Mouse (Mus musculus) lung, postnatal 0 days (tissue): ENCODE measurements around the gene Rgl3. TPM values are rescaled to one million over a fixed set of nuclear protein-coding genes. Genes with fewer than 3 reads are reported as not detected.
A peak's percentile ranks its signal among the peaks of the same experiment; 100 is the strongest.

Experiments used
- ATAC-seq: fragments of 200-750 bp; cut with Nextera tagmentation; 2 replicates; pipeline ENCODE4 v1.8.0; 2017; ENCODE audit warnings: moderate library complexity
- DNase-seq: peaks from one replicate; pipeline ENCODE4 v3.0.0-alpha.2; 2016; ENCODE audit warnings: low spot score
- H3K27ac ChIP-seq: fragments of 300-500 bp; sonication (generic); 2 replicates; pipeline ENCODE4 v1.5.1; 2014; ENCODE audit warnings: antibody characterized with exemption, mild to moderate bottlenecking, low read length, mixed read lengths
- H3K27me3 ChIP-seq: fragments of 300-500 bp; sonication (generic); replicated peaks from 2 replicates; pipeline ENCODE4 v1.6.1; 2014; ENCODE audit warnings: low read length, mixed read lengths; ENCODE audit not compliant: insufficient read depth
- H3K36me3 ChIP-seq: fragments of 300-500 bp; sonication (generic); 2 replicates; pipeline ENCODE4 v1.6.1; 2014; ENCODE audit warnings: low read length, mixed read lengths; ENCODE audit not compliant: insufficient read depth
- H3K4me1 ChIP-seq: fragments of 300-500 bp; sonication (generic); 2 replicates; pipeline ENCODE4 v1.6.1; 2014; ENCODE audit warnings: antibody characterized with exemption, low read depth, low read length, mixed read lengths; ENCODE audit not compliant: insufficient read depth
- H3K4me2 ChIP-seq: fragments of 300-500 bp; sonication (generic); replicated peaks from 2 replicates; pipeline ENCODE4 v1.6.1; 2014; ENCODE audit warnings: low read depth, mild to moderate bottlenecking, low read length, moderate library complexity, mixed read lengths
- H3K4me3 ChIP-seq: fragments of 300-500 bp; sonication (generic); 2 replicates; pipeline ENCODE4 v1.5.1; 2014; ENCODE audit warnings: low read depth, low read length
- H3K9ac ChIP-seq: fragments of 300-500 bp; sonication (generic); replicated peaks from 2 replicates; pipeline ENCODE4 v1.6.1; 2014; ENCODE audit warnings: low read depth, mild to moderate bottlenecking
- H3K9me3 ChIP-seq: fragments of 300-500 bp; sonication (generic); 2 replicates; pipeline ENCODE4 v1.6.1; 2016; ENCODE audit warnings: low read length, mixed read lengths
- CTCF ChIP-seq: IDR thresholded peaks from 2 replicates; pipeline ENCODE4 v1.5.1; 2016; ENCODE audit warnings: antibody characterized with exemption, mild to moderate bottlenecking
- EP300 ChIP-seq: IDR thresholded peaks from 2 replicates; pipeline ENCODE4 v1.6.1; 2016; ENCODE audit warnings: antibody characterized with exemption, mild to moderate bottlenecking, control low read depth
- WGBS: fragments of 180-500 bp; shearing (Covaris S2); extraction: QIAGEN DNeasy Blood & Tissue Kit; methylation state at CpG from one replicate; pipeline ENCODE4 v1.1.7; 2014; 5-methylcytosine and 5-hydroxymethylcytosine counted together
- polyA plus RNA-seq: library from polyadenylated mRNA; unstranded; fragments of >200 nt; fragmentation: Nextera tagmentation; extraction: Ambion mirVana; gene quantifications from 2 replicates; pipeline ENCODE4 v1.2.1, GENCODE M21; 2015

Gene Rgl3
- polyA plus RNA-seq, 1 experiment from 2014 or later = 6.0 TPM

- Histone ChIP-seq H3K9me3 (no peaks in the 10 kb centered on the region), H3K4me2 (peak overlapping the region; percentile 63), H3K27ac (peak overlapping the region; percentile 94), H3K4me1 (peaks cover 5% of the 10 kb centered on the region; the same call in 1 of the 2 replicates), H3K9ac (no peak overlapping the region), H3K36me3 (no peaks in the 10 kb centered on the region), H3K27me3 (no peaks in the 10 kb centered on the region), H3K4me3 (peak overlapping the region; percentile 73)
- TF ChIP-seq CTCF = peak; percentile 61
- TF ChIP-seq EP300 = no peak
- WGBS = 1% methylated on average over 18 of the region's 18 CpGs
- DNase-seq (no peak), ATAC-seq (peak; percentile 63)
Observed at GRCm38 (mm10) chr9:21955225-21955569, 34.0 kb downstream of the Rgl3 start.

- H3K9me3 ChIP-seq = no peaks in the 10 kb centered on the region
- 71% methylated on average over 3 of the region's 3 CpGs for whole genome bisulfite sequencing
- no peak for TF ChIP-seq EP300
- no peak for TF ChIP-seq CTCF
- H3K36me3 ChIP-seq = no peaks in the 10 kb centered on the region
- no peak overlapping the region for H3K4me2 ChIP-seq
- no peak overlapping the region for H3K9ac ChIP-seq
- ATAC-seq = no peak
- H3K27ac ChIP-seq = no peak overlapping the region
- no peaks in the 10 kb centered on the region for H3K27me3 ChIP-seq
- peaks cover 4% of the 10 kb centered on the region; the same call in 1 of the 2 replicates for H3K4me1 ChIP-seq
- no peak for DNase-seq
- H3K4me3 ChIP-seq = no peak overlapping the region
Observed at GRCm38 (mm10) chr9:21954635-21955034, 34.6 kb downstream of the Rgl3 start.

GRCm38 (mm10) chr9:21953600-21953999 lies 35.6 kb downstream of the Rgl3 start:
- TF ChIP-seq CTCF (no peak), EP300 (no peak)
- no peaks in the 10 kb centered on the region for H3K9me3 ChIP-seq
- H3K27ac ChIP-seq = no peak overlapping the region
- no peak for DNase-seq
- no peaks in the 10 kb centered on the region for H3K27me3 ChIP-seq
- peaks cover 4% of the 10 kb centered on the region; the same call in 1 of the 2 replicates for H3K4me1 ChIP-seq
- 11% methylated on average over 3 of the region's 3 CpGs for WGBS
- H3K4me2 ChIP-seq = no peak overlapping the region
- ATAC-seq = no peak
- no peaks in the 10 kb centered on the region for H3K36me3 ChIP-seq
- no peak overlapping the region for H3K4me3 ChIP-seq
- H3K9ac ChIP-seq = no peak overlapping the region

- no peaks in the 10 kb centered on the region for H3K36me3 ChIP-seq
- H3K9ac ChIP-seq = no peak overlapping the region
- WGBS = 78% methylated on average over 3 of the region's 3 CpGs
- H3K9me3 ChIP-seq = no peaks in the 10 kb centered on the region
- DNase-seq (no peak), ATAC-seq (no peak)
- peaks cover 4% of the 10 kb centered on the region; the same call in 1 of the 2 replicates for H3K4me1 ChIP-seq
- H3K27me3 ChIP-seq = no peaks in the 10 kb centered on the region
- H3K4me2 ChIP-seq = no peak overlapping the region
- TF ChIP-seq CTCF (peak; percentile 61), EP300 (no peak)
- no peak overlapping the region for H3K27ac ChIP-seq
- H3K4me3 ChIP-seq = no peak overlapping the region
Observed at GRCm38 (mm10) chr9:21951977-21952376, 37.3 kb downstream of the Rgl3 start.

GRCm38 (mm10) chr9:21950322-21950721 lies 38.9 kb downstream of the Rgl3 start:
- Histone ChIP-seq H3K36me3 (no peaks in the 10 kb centered on the region), H3K27ac (no peak overlapping the region), H3K27me3 (no peaks in the 10 kb centered on the region), H3K4me3 (no peak overlapping the region), H3K4me1 (no peaks in the 10 kb centered on the region), H3K9me3 (no peaks in the 10 kb centered on the region), H3K4me2 (no peak overlapping the region), H3K9ac (no peak overlapping the region)
- TF ChIP-seq CTCF (peak; percentile 6; the same call in 1 of the 2 replicates), EP300 (no peak)
- DNase-seq (peak; percentile 53), ATAC-seq (0 out of 2 replicates have a peak, but pooled peaks have one; percentile 18)
- WGBS = 14% methylated on average over 11 of the region's 11 CpGs

- Histone ChIP-seq H3K9ac (no peak overlapping the region), H3K4me1 (no peaks in the 10 kb centered on the region), H3K9me3 (no peaks in the 10 kb centered on the region), H3K27me3 (no peaks in the 10 kb centered on the region), H3K27ac (no peak overlapping the region), H3K36me3 (no peaks in the 10 kb centered on the region), H3K4me3 (no peak overlapping the region), H3K4me2 (no peak overlapping the region)
- 56% methylated on average over 6 of the region's 6 CpGs for WGBS
- no peak for ATAC-seq
- TF ChIP-seq EP300 (no peak), CTCF (no peak)
- DNase-seq = no peak
Observed at GRCm38 (mm10) chr9:21948790-21949189, 40.5 kb downstream of the Rgl3 start.

GRCm38 (mm10) chr9:21948146-21948545 lies 41.1 kb downstream of the Rgl3 start:
- Histone ChIP-seq H3K4me2 (no peak overlapping the region), H3K4me3 (no peak overlapping the region), H3K9ac (no peak overlapping the region), H3K9me3 (no peaks in the 10 kb centered on the region), H3K27me3 (no peaks in the 10 kb centered on the region), H3K4me1 (no peaks in the 10 kb centered on the region), H3K27ac (no peak overlapping the region), H3K36me3 (no peaks in the 10 kb centered on the region)
- WGBS = 41% methylated on average over 6 of the region's 8 CpGs
- ATAC-seq = no peak
- TF ChIP-seq EP300 = no peak
- no peak for TF ChIP-seq CTCF
- no peak for DNase-seq
